Mouse (Mus musculus): ENCODE data around the gene Homer3.

Gene Homer3

GRCm38 (mm10) chr8:70282603-70283135, at the start of gene Homer3:
Gene Homer3 (plus strand): TSS chr8:70282827.
- DNase-seq (ENCODE audit: low spot score), result peak; percentile 73

GRCm38 (mm10) chr8:70233606-70234005, 49.0 kb upstream of the Homer3 start:
- no peak for DNase-seq (ENCODE audit: low spot score)

- DNase-seq (ENCODE audit: low spot score), result peak; percentile 96
Measured at GRCm38 (mm10) chr8:70234080-70234780, 48.4 kb upstream of the Homer3 start, which contains the start of the genes Sugp2 and Armc6. Gene Sugp2 (plus strand): TSS chr8:70234226. Gene Armc6 (minus strand): TSS chr8:70234466.

- no peak for DNase-seq (ENCODE audit: low spot score)
Measured at GRCm38 (mm10) chr8:70234781-70235128, 47.9 kb upstream of the Homer3 start.

GRCm38 (mm10) chr8:70237842-70238241, 44.8 kb upstream of the Homer3 start:
- DNase-seq (ENCODE audit: low spot score), result no peak

GRCm38 (mm10) chr8:70240642-70241041, 42.0 kb upstream of the Homer3 start:
- no peak for DNase-seq (ENCODE audit: low spot score)

GRCm38 (mm10) chr8:70246622-70247021, 36.0 kb upstream of the Homer3 start:
- DNase-seq (ENCODE audit: low spot score), result no peak

- no peak for DNase-seq (ENCODE audit: low spot score)
Measured at GRCm38 (mm10) chr8:70247841-70248240, 34.8 kb upstream of the Homer3 start.

- DNase-seq (ENCODE audit: low spot score), result no peak
Measured at GRCm38 (mm10) chr8:70254628-70255027, 28.0 kb upstream of the Homer3 start.

- DNase-seq (ENCODE audit: low spot score), result no peak
Measured at GRCm38 (mm10) chr8:70257456-70257855, 25.2 kb upstream of the Homer3 start.

- peak; percentile 34 for DNase-seq (ENCODE audit: low spot score)
Measured at GRCm38 (mm10) chr8:70258600-70258999, 24.0 kb upstream of the Homer3 start.

- no peak for DNase-seq (ENCODE audit: low spot score)
Measured at GRCm38 (mm10) chr8:70259043-70259442, 23.6 kb upstream of the Homer3 start.

GRCm38 (mm10) chr8:70267674-70268073, 15.0 kb upstream of the Homer3 start:
- DNase-seq (ENCODE audit: low spot score), result no peak

GRCm38 (mm10) chr8:70268311-70268710, 14.3 kb upstream of the Homer3 start:
- DNase-seq (ENCODE audit: low spot score), result no peak

- no peak for DNase-seq (ENCODE audit: low spot score)
Measured at GRCm38 (mm10) chr8:70268799-70269565, 13.6 kb upstream of the Homer3 start.

GRCm38 (mm10) chr8:70272949-70273348, 9.7 kb upstream of the Homer3 start:
- DNase-seq (ENCODE audit: low spot score), result no peak

- no peak for DNase-seq (ENCODE audit: low spot score)
Measured at GRCm38 (mm10) chr8:70274350-70274749, 8.3 kb upstream of the Homer3 start.

- no peak for DNase-seq (ENCODE audit: low spot score)
Measured at GRCm38 (mm10) chr8:70276476-70276875, 6.2 kb upstream of the Homer3 start.

GRCm38 (mm10) chr8:70278175-70278574, 4.5 kb upstream of the Homer3 start:
- DNase-seq (ENCODE audit: low spot score), result no peak

GRCm38 (mm10) chr8:70279266-70279665, 3.4 kb upstream of the Homer3 start:
- no peak for DNase-seq (ENCODE audit: low spot score)

- DNase-seq (ENCODE audit: low spot score), result no peak
Measured at GRCm38 (mm10) chr8:70281001-70281400, 1.6 kb upstream of the Homer3 start.

- DNase-seq (ENCODE audit: low spot score), result no peak
Measured at GRCm38 (mm10) chr8:70283136-70284077, 780 bp downstream of the Homer3 start.

Measured in spleen, adult 12 weeks (tissue).